Mouse (Mus musculus) heart, postnatal 36 days (tissue): ENCODE measurements around the gene Zfp688. TPM values are rescaled to one million over a fixed set of nuclear protein-coding genes. Genes with fewer than 3 reads are reported as not detected.
A peak's percentile ranks its signal among the peaks of the same experiment; 100 is the strongest.
"Not testable (repeated sequence)": the region's sequence is repeated elsewhere in the genome, so short reads cannot be mapped to it uniquely, and the experiment has no call there.

Experiments
- DNase-seq, 2 experiments: peaks; one replicate each; pipeline ENCODE4 v3.0.0; 2021 to 2022
- intact Hi-C: fragments of 180-260 bp; cut with DNase I; formaldehyde crosslinking; loops from one replicate; pipeline ENCODE4 v1.15.1; 2025
- total RNA-seq, 2 experiments: library from RNA; stranded (reverse); gene quantifications; 2 replicates each; pipeline ENCODE4 v1.2.3; 2021

Gene Zfp688
- 1 to 10 TPM; 2.5 to 3.9 TPM for total RNA-seq

GRCm38 (mm10) chr7:127421388-127422191, at the start of gene Zfp688:
Gene Zfp688, minus strand, starts transcription at chr7:127422068.
- peak; percentile 97 to 98 for DNase-seq
- intact Hi-C loops: loop anchor here (1.0 to 2.0 kb wide), 3 partner anchors 27 to 49 kb away; partner anchors contain the start of gene Zfp689

GRCm38 (mm10) chr7:127471646-127472010, 49.8 kb upstream of the Zfp688 start:
- intact Hi-C loops: loop anchor here (2.0 to 10.0 kb wide), 4 partner anchors 23 to 447 kb away; partner anchors contain the start of genes Gm42742, Maz, Prrt2 and Zfp688
- DNase-seq: no peak

GRCm38 (mm10) chr7:127470743-127471645, 49.1 kb upstream of the Zfp688 start:
- intact Hi-C loops: loop anchor here (2.0 to 10.0 kb wide), 4 partner anchors 22 to 446 kb away; partner anchors contain the start of genes Gm42742, Maz, Prrt2 and Zfp688
- peak; percentile 87 to 88 for DNase-seq

- DNase-seq: peak; percentile 38 to 39
- intact Hi-C loops: loop anchor here (2.0 to 10.0 kb wide), 4 partner anchors 21 to 445 kb away; partner anchors contain the start of genes Gm42742, Maz, Prrt2 and Zfp688
These were observed 48.3 kb upstream of the Zfp688 start for GRCm38 (mm10) chr7:127470011-127470715.

- DNase-seq: no peak
- intact Hi-C loops: no loop called here
These were observed 44.7 kb upstream of the Zfp688 start for GRCm38 (mm10) chr7:127466606-127467005.

GRCm38 (mm10) chr7:127465670-127466069, 43.8 kb upstream of the Zfp688 start:
- DNase-seq, intact Hi-C loops: not testable (repeated sequence)

- intact Hi-C loops: no loop called here
- no peak for DNase-seq
These were observed 43.3 kb upstream of the Zfp688 start for GRCm38 (mm10) chr7:127465191-127465590.

GRCm38 (mm10) chr7:127459311-127459710, 37.4 kb upstream of the Zfp688 start, which contains the start of gene Prr14:
Gene Prr14, plus strand, starts transcription at chr7:127459611.
- DNase-seq, intact Hi-C loops: not testable (repeated sequence)

- intact Hi-C loops, DNase-seq: not testable (repeated sequence)
These were observed 36.7 kb upstream of the Zfp688 start for GRCm38 (mm10) chr7:127458371-127459122.

GRCm38 (mm10) chr7:127454905-127455304, 33.0 kb upstream of the Zfp688 start:
- intact Hi-C loops: no loop called here
- no peak for DNase-seq

GRCm38 (mm10) chr7:127453056-127453455, 31.2 kb upstream of the Zfp688 start:
- intact Hi-C loops: no loop called here
- DNase-seq: no peak

- no peak for DNase-seq
- intact Hi-C loops: loop anchor here (2.0 kb wide), 2 partner anchors 21 to 27 kb away; partner anchors contain the start of gene Zfp688
These were observed 28.1 kb upstream of the Zfp688 start for GRCm38 (mm10) chr7:127449966-127450365.

- DNase-seq: peak; percentile 91 to 92
- intact Hi-C loops: loop anchor here (2.0 kb wide), 2 partner anchors 22 to 26 kb away; partner anchors contain the start of gene Zfp688
These were observed 26.8 kb upstream of the Zfp688 start, which contains the start of gene Zfp689 for GRCm38 (mm10) chr7:127448521-127449300. Gene Zfp689, minus strand, starts transcription at chr7:127449158.

- DNase-seq: no peak
- intact Hi-C loops: no loop called here
These were observed 22.1 kb upstream of the Zfp688 start for GRCm38 (mm10) chr7:127443976-127444375.

GRCm38 (mm10) chr7:127437724-127438123, 15.9 kb upstream of the Zfp688 start:
- intact Hi-C loops: no loop called here
- no peak for DNase-seq

- DNase-seq: no peak
- intact Hi-C loops: no loop called here
These were observed 13.3 kb upstream of the Zfp688 start for GRCm38 (mm10) chr7:127435206-127435605.

GRCm38 (mm10) chr7:127426354-127426753, 4.5 kb upstream of the Zfp688 start:
- intact Hi-C loops: no loop called here
- DNase-seq: peak; percentile 17 to 29

GRCm38 (mm10) chr7:127425911-127426310, 4.0 kb upstream of the Zfp688 start:
- DNase-seq: no peak
- intact Hi-C loops: no loop called here
